Mouse (Mus musculus): Measurements from ENCODE around the gene Fat4.

Gene Fat4

DNA sequence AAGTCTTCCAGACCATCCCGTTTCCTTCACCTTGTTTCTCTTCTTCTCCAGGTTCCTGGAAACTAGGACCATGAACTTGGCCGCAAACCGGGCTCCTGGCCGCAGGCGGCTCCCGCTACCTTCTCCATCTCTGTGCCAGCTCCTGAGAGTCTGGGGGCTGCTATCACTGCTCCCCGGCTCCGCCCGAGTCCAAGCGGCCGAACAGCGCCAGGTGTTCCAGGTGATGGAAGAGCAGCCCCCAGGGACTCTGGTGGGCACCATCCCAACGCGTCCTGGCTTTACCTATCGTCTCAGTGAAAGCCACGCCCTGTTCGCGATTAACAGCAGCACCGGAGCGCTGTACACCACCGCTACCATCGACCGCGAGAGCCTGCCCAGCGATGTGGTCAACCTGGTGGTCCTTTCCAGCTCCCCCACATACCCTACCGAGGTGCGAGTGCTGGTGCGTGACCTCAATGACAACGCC is at the start of gene Fat4:
TSS of gene Fat4 (plus strand) at position 51 of the 466 bp plus-strand sequence.
- no peak for DNase-seq

DNA sequence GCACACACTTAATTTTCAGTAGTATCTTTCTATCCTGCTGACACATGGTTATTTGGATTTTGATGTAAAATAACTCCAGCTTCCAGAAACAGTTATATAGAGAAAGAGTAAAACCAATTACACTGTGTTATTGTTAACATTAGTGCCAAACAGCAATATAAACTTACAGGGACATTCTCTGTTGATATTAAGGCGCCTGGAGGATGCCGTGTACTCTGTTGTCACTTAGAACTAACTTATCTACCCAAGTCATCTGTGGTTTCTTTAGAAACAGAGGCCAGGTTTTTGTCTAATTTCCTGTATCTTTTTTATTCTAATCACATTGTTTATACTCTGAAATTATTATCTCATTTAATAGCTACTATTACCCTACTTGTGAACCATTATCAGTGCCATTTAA is 47.3 kb upstream of the Fat4 start:
- no peak for DNase-seq

DNA sequence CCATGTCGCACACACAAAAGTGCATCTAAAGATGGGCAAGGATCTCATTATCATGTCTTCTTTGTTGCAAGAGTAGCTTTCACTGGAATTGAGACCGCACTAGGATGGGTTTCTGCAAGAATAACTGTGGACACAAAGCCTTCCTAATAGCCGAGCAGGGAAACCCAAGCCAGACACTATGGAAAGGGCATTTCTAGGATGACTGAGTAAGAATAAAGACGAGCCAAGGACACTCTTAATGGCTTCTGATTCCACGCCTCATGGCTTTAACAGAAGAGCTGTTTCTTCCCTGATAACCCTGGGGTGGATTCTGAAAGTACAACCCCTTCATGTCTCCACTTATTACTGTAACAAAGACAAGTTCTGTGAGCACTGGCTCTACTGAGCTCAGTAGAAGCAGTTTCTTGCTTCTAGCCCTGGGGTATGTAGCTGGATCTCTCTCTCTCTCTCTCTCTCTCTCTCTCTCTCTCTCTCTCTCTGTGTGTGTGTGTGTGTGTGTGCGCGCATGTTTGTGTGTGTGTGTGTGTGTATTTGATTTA is 43.7 kb upstream of the Fat4 start:
- DNase-seq, result no peak

DNA sequence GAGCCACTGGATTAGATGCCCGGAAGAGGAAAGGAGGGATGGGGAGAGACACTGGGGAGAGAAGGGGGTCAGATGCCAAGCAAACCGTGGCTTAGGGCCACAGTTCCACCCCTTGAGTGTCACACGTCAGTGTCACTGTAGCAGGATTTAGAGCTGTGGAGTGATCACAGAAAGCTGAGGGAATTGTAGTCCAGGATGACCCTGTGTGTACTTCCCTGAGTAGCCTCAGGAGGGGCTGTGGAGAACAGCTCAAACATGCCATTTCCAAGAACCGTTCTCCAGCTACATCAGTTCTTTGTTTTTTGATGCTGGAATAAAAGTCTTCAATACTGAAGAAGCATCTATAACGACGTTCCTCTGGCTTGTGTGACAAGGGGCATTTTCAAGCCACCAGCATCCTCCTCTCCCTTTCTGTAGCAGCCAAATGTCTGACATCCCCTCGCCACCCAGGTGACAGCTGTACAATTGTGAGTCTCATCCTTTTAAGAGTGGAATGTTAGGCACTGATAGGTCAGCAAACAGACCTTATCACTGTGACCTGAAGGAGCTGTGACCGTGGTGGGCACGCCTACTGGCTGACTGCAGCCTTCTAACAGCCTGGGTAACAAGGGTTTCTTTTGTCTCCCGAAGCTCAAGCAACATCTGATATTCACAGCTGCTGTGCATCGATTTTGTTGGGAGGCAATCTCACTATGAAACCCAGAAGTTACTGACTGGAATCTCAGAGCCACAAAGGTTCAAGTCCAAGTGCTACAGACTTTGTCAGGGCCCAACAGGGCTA is 39.9 kb upstream of the Fat4 start:
- DNase-seq, result no peak

DNA sequence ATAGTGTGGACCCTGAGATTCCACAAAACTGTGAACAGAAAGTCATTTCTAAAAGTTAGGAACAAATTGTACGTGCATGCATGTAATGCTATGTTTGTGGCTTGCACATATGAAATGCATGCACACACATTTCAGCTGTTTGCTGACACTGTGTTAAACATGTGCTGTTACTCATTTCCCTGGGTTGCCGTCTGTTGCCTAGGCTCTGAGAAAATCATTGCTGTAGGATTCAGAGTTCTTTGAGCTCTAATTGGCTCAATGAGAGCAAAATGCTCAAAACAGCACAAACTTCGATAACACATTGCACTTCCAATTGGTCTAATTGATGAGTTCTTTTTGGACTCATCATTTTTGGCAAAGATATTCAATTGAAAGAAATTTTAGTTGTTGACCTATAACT is 37.7 kb upstream of the Fat4 start:
- no peak for DNase-seq

DNA sequence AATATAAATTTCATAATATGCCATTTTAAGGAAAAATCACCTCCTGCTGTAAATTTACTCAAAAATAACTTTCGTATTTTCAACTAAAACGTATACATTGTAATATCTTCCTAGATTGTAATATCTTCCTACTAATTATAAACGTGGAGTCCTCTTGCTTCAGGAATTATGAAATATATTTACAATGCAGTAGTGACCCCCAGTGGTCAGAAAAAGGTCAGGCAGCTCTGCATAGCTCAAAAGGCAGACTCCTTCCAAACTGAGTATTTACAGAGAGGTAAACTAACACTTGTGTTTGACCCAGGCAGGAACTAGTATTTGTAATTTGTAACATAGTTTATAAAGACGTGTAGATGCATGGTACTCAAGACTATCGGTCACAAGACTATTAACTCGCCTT is 37.2 kb upstream of the Fat4 start:
- peak; percentile 58 for DNase-seq

DNA sequence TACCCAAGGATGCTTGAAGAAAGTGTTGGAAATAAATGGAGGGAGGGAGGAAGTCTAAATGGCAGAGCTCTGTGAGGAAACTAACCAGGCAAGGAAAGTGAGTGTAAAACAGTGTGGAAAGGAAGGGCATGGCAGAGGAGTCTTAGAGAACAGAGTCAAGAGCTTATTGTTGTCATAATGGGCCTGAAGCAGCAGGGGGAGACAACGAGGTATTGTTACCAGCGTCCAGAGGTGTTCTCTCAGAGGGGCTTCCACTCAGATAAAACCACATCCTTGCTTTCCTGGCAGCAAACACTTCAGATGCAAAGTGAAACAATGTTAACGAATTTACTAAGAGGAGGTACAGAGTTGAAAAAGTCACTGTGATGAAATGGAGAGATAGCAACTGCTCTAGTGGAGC is 33.1 kb upstream of the Fat4 start:
- no peak for DNase-seq

DNA sequence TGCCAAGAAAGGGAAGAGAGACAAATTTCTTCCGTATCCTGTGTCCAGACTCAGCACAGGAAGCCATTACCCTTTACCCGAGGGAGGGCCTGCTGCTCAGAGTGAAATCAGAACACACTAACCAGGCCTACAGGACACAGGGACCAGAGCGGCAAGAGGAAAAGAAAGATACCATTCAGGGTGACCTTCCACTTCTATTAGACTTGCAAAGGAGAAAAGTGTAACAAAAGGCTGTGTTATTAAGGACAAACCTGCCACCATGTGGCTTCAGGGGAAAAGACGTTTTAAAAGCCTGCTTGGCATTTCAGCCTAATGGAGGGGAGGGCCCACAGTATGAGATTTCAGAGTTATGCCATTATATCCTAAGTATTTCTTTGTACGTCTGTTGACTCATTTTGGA is 26.1 kb upstream of the Fat4 start:
- DNase-seq, result no peak

DNA sequence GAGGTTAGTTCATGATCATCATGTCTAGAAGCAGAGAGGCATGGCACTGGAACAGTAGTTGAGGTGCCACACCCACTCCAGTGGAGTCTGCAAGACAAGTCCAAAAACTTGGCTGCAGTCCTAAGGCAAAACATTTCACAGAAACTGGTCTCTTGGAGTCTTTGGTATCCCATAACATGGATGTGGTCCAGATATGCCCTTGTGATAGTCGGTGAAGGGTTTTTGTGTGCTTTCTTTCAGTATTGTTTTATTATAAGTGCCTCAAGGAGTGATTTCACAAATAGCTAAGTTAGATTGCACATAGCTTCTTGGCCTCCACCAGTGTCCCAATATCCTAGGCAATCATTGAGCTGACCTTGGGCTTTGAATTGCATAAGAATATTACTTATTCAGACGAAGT is 15.4 kb upstream of the Fat4 start:
- DNase-seq, result no peak

DNA sequence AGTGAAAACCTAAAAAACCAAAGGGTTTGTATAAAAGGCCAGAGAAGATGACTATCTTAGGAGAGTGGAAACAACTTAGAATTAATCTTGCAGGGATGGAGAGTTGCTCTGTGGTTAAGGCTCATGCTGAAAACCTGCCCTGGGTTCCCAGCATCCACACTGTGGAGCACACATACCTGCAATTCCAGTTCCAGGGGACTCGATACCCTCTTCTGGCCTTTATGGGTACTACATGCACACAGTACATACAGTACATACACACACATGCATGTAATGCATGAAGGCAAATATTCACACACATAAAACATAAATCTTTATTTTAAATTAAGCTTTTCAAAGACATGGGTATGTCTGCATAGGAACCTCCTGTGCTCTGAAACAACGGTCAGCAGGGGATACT is 10.9 kb upstream of the Fat4 start:
- no peak for DNase-seq

DNA sequence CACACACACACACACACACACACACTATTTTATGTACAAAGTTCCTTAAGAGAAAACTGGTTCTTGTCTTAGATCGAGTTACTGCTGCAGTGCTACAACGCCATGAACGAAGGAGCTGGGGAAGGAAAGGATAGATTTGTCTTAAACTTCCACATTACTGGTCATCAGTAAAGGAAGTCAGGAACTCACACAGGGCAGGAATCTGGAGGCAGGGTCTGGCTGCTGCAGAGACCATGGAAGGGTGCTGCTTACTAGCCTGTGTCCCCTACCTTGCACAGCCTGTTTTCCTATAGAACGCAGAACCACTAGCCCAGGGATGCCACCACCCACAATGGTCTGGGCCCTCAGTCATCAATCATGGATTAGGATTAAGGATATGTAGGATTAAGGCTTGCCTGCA is 10.0 kb upstream of the Fat4 start:
- no peak for DNase-seq

DNA sequence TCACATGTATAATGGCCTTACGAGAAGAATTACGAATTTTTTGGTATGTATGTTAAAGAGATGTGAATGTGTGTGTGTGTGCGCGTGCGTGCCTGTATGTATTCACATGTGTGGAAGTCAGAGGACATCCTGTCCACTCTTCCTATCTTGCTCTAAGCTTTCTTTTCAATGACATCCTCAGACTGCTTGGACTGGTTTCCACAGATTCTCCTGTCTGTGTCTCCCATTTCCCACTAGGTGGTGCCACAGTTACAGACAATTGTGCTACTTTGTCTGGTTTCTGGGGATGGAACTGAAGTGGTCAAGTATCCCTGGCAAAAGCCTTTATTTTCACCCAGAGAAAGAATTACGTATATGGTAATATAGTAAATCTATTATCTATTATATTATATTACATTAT is 4.0 kb upstream of the Fat4 start:
- DNase-seq, result no peak

DNA sequence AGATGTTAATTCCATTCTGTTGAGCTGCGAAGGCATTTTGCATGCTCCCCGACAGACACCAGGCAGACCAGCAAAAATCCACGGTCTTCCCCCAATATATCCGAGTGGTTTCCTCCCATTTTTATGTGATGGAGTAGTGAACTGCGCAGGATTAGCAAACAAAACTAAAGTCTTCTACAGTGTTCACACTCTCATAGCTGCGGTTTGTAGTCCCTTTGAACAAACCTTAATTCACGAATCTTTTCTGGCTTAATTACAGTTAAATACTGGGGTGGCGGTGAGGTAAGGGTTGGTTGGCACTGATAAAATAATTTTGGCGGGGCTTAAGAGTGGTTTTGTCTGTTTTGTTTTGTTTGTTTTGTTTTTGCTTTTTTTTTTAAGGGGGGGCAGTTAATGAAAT is 3.1 kb upstream of the Fat4 start:
- DNase-seq, result no peak

DNA sequence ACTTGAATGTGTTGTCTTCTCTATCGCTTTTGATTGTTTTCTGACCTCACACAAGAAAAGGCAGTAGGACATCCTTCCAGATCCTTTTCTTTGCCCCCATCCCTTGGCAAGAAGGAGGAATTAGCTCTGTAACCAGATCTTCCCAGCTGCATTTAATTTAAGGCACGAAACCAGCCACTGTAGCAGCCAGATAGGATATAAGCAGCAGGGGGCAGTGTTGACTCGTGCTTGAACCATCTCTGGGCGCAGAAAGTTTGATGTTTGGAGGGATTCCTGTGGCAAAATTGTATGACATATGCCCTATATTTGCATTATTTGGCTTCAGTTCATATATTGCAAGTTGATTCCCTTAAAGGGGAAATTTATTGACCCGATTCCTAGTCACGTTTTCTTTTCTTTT is 2.5 kb upstream of the Fat4 start:
- peak; percentile 60 for DNase-seq

DNA sequence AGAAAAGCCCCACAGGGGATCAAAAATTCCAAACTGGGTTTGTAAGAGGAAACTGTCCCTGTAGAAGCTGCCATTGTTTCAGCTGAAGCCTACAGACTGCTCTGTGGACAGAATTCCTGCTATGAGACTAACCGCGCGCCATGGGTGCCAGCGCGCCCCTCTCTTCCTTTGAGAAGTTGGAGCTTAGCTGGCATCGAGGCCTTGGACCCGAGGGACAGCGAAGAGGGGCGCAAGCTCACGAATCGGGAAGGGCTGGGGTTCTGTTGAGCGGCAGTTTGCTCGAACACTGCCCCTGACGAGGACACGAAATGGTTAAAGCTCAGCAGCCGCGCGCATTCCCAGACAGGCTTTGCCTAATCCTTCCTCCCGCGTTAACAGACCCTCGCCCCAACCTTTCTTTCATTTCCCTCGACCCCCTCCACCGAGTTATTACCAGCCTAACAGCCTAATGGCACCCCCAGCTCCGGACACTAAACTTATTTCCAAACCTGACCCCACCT is 1.8 kb upstream of the Fat4 start:
- no peak for DNase-seq

DNA sequence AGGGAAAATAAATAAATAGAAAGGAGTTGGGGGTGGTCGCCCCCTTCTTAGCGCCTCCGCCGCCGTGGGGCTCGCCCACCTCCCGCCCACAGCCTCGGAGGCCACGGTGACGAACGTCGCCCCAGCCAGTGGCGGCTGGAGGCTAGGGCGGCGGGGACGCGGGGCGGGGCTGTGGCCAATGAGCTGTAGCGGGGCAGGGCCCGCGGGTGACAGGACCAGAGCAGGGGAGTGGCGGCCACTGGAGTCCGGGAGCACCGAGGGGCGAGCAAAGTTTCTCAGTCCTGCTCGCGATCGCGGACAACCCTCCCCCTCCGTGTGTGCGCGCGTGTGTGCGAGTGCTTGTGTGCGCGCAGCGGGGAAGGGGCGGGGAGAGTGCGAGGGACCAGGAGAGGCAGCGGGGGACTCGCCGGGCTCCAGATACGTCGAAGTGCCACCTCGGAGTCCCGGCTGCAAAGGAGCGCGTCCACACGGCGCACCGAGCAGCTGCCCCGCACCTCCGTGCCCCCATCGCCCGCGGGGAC is 1.2 kb upstream of the Fat4 start:
- no peak for DNase-seq

DNA sequence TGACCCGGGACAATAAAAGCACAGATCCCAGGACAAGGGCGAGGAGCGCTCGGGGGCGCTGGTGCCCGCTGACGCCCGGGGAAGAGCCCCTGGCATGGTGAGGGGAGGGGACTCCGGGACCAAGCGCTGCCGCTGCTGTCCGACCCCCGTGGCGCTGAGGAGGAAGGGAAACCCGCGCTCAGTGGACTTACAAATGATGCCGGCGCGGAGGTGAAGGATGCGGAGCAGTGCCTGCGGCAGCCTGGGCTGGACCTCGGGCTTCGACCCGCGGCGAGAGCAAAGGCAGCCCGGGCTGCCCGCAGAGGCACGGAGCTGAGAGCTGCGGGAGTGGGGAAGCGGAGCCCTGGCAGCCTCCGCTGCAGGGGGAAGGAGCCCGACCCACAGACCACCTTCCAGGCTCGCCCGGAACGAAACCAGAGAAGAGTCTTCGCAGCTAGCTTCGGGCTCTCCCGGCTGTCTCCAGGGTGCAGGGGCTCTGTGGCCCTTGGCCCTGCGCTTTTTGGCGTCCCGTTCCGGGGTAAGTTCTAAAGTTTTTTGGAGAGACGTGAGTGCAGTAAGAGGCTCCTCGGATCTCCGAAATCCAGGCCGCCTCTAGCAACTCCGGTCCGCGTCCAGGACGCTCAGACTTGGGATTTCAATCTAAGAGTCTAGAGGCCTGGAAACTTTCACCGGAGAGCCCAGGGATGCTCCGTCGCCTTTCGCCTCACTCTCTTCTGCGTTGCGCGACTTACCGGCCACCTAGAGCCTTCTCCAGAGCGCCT is 499 bp upstream of the Fat4 start:
- no peak for DNase-seq

DNA sequence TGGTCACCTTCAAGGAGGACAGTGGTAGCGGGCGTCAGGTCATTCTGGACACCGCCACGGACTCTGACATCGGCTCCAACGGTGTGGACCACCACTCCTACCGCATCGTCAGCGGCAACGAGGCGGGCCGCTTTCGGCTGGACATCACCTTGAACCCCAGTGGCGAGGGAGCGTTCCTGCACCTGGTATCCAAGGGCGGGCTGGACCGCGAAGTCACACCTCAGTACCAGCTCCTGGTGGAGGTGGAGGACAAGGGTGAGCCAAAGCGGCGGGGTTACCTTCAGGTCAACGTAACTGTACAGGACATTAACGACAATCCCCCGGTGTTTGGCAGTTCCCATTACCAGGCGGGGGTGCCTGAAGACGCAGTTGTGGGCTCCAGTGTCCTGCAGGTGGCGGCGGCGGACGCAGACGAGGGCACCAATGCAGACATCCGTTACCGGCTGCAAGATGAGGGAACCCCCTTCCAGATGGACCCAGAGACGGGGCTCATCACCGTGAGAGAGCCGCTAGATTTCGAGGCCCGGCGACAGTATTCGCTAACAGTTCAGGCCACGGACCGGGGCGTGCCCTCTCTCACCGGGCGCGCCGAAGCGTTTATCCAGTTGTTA is 746 bp downstream of the Fat4 start:
- no peak for DNase-seq

DNA sequence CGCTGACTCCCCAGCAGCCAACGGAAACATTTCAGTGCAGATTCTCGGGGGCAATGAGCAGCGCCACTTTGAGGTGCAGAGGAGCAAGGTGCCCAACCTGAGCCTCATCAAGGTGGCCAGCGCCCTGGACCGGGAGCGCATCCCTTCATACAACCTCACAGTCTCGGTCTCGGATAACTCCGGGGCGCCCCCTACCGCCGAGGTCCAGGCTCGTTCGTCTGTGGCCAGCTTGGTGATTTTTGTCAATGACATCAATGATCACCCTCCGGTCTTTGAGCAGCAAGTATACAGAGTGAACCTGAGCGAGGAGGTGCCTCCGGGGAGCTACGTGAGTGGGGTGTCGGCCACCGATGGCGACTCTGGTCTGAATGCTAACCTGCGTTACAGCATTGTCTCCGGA is 1.4 kb downstream of the Fat4 start:
- DNase-seq, result peak; percentile 53

DNA sequence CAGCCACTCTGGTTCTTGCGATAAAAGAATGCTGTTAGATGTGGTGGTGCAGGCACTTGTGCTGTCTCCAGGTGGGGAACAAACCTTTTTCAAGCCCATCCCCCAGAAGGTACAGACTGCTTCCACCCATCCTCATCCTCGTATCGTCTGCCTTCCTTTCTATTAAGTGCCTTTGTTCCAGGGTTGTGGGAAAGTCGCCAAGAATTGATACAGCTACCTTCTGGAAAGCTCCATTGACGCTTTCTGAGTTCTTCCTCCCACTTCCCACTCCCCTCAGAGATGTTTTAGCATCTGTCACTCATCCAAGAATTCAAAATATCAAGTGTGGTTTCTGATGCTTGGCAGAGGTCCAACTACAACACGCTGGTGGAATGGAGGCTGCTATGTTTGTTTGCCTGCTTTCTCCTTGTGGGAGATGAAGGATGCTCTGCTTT is 6.1 kb downstream of the Fat4 start:
- no peak for DNase-seq

DNA sequence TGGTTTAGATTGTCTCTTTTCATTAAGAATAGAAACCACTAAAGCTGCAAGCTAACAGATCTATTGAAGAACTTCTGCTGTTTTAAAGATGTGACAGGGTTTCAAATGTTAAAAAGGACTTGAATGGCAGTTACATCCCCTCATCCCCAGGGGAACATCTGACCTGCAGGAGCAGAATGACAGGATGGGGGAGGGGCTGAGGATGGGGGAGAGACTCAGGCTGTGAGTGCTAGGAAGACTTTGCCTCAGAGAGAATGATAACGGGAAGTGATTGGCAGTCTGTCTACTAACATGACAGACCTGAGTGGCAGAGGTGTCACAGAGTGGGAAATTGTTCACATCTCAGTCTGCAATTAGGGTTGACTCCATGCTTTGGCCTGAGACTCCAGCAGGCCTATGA is 14.1 kb downstream of the Fat4 start:
- no peak for DNase-seq

DNA sequence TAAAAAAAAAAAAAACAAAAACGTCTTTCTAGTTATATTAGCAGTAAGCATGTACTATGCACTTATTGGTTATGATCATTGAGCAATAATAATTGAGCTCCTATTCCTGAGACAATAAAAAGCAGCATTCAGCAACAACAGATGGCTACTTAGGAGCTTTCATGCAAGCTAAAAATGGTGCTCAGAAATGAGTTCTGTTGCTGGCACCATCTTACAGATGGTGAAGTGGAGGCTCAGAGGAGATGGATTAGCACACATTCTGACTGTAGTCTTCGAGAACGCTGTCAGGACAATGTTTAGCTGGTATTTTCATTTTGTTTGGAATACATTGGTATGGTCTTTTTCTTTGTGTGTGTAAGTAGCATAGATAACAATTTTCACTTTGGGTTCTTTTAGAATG is 20.1 kb downstream of the Fat4 start:
- DNase-seq, result no peak

DNA sequence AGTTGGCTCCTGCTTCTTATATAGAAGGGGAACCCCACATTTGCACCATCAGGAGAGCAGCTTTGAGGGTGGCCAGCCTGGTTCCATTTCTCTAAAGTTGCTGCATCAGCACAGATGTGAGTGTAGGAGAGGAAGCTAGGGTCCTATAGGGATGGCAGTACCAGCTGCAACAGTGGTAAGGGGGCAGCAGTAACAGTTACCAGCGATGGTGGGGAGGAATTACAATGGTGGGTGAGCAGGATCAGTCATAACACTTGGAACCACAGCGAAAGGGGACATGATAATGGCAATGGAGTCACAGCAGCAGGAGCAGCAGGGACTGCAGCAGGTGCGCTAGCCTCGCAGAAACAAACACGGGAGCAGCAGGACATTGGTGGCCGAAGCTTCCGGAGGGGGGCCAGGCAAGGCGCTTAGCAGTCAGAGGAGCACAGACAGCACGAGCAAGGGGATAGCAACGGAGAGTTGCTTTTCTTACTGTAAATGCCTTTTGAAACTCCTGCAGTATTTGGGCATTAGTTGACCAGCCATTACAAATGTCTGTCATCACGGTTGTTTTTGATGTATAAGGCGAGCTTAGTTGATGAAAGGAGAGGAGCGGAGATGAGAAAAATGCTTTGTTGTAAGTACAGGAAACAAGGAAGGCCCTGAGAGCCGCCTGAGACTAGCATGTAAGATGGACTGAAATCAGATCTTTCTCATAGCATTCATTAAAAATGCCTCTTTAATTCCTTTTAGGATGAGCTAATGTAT is 21.1 kb downstream of the Fat4 start:
- no peak for DNase-seq
